Mouse (Mus musculus) gastrocnemius, postnatal 14 days (tissue): ENCODE measurements at regions not wholly inside any gene's neighbourhood (a gene's known extent, or its start where the extent isn't known, plus 50 kb on each side); places are given as distances from the start of the nearest gene placed in this dataset.

Source experiments
- DNase-seq: peaks from one replicate; pipeline ENCODE4 v3.0.0; 2021; ENCODE audit warnings: mixed read lengths
- intact Hi-C: fragments of 180-260 bp; cut with DNase I; formaldehyde crosslinking; loops from one replicate; pipeline ENCODE4 v1.15.1; 2025; ENCODE audit warnings: low total_unique reads

GRCm38 (mm10) chr5:82103857-82104256, 1083.9 kb downstream of the Adgrl3 start:
- DNase-seq: no peak
- intact Hi-C loops: no loop called here

GRCm38 (mm10) chr5:82125921-82126459, 1106.1 kb downstream of the Adgrl3 start:
- no peak for DNase-seq
- intact Hi-C loops: no loop called here

GRCm38 (mm10) chr5:82142063-82142462, 1122.1 kb downstream of the Adgrl3 start:
- intact Hi-C loops: no loop called here
- no peak for DNase-seq
